Mouse (Mus musculus) liver, embryonic 13.5 days (tissue): ENCODE measurements around the gene Adamts3. TPM values are rescaled to one million over a fixed set of nuclear protein-coding genes. Genes with fewer than 3 reads are reported as not detected.

Source experiments
- ATAC-seq: fragments of 200-750 bp; cut with Nextera tagmentation; 2 replicates; pipeline ENCODE4 v1.8.0; 2017; ENCODE audit warnings: low read depth, mild to moderate bottlenecking, moderate number of reproducible peaks, moderate library complexity
- DNase-seq: peaks from one replicate; pipeline ENCODE4 v3.0.0; 2022
- H3K27ac ChIP-seq: fragments of 300-500 bp; sonication (generic); 2 replicates; pipeline ENCODE4 v1.5.1; 2015; ENCODE audit warnings: moderate library complexity, mild to moderate bottlenecking, inconsistent platforms
- H3K27me3 ChIP-seq: fragments of 300-500 bp; sonication (generic); 2 replicates; pipeline ENCODE4 v1.6.1; 2015; ENCODE audit warnings: mild to moderate bottlenecking, inconsistent platforms
- H3K36me3 ChIP-seq: fragments of 300-500 bp; sonication (generic); 2 replicates; pipeline ENCODE4 v1.6.1; 2015; ENCODE audit warnings: mild to moderate bottlenecking, inconsistent platforms
- H3K4me1 ChIP-seq: fragments of 300-500 bp; sonication (generic); replicated peaks from 2 replicates; pipeline ENCODE4 v1.6.1; 2015; ENCODE audit warnings: inconsistent platforms
- H3K4me2 ChIP-seq: fragments of 300-500 bp; sonication (generic); 2 replicates; pipeline ENCODE4 v1.6.1; 2015; ENCODE audit warnings: inconsistent platforms, mild to moderate bottlenecking, moderate library complexity
- H3K4me3 ChIP-seq: fragments of 300-500 bp; sonication (generic); replicated peaks from 2 replicates; pipeline ENCODE4 v1.5.1; 2015; ENCODE audit warnings: mild to moderate bottlenecking, inconsistent platforms
- H3K9ac ChIP-seq: fragments of 300-500 bp; sonication (generic); 2 replicates; pipeline ENCODE4 v1.6.1; 2015; ENCODE audit warnings: mild to moderate bottlenecking, inconsistent platforms
- H3K9me3 ChIP-seq: fragments of 300-500 bp; sonication (generic); replicated peaks from 2 replicates; pipeline ENCODE4 v1.6.1; 2016; ENCODE audit warnings: inconsistent platforms
- WGBS: fragments of 180-500 bp; shearing (Covaris S2); methylation state at CpG from one replicate; pipeline ENCODE4 v1.1.7; 2015; ENCODE audit not compliant: insufficient replicate concordance; 5-methylcytosine and 5-hydroxymethylcytosine counted together
- polyA plus RNA-seq: library from polyadenylated mRNA; unstranded; fragments of >200 nt; fragmentation: Nextera tagmentation; extraction: Ambion mirVana; gene quantifications from 2 replicates; pipeline ENCODE4 v1.2.1, GENCODE M21; 2015

Adamts3 gene
- polyA plus RNA-seq, 1 experiment from 2014 or later: 1.2 TPM

- no peaks in the 10 kb centered on the region for H3K9me3 ChIP-seq
- H3K9ac ChIP-seq: no peak overlapping the region
- ATAC-seq (no peak), DNase-seq (no peak)
- no peak overlapping the region for H3K27ac ChIP-seq
- no peaks in the 10 kb centered on the region for H3K4me1 ChIP-seq
- H3K4me2 ChIP-seq: no peak overlapping the region
- H3K4me3 ChIP-seq: no peak overlapping the region
- H3K36me3 ChIP-seq: no peaks in the 10 kb centered on the region
- 41% methylated on average over 1 of the region's 1 CpGs for WGBS
- H3K27me3 ChIP-seq: no peaks in the 10 kb centered on the region
These were observed 251.5 kb downstream of the Adamts3 start for GRCm38 (mm10) chr5:89631599-89631998.
